Mouse (Mus musculus): ENCODE data around the gene Mylk. TPM values are rescaled to one million over a fixed set of nuclear protein-coding genes. Genes with fewer than 3 reads are reported as not detected.

Gene Mylk
- total and polyA plus RNA-seq, 3 experiments = 0.04 to 0.10 TPM; not detected in 1

DNA sequence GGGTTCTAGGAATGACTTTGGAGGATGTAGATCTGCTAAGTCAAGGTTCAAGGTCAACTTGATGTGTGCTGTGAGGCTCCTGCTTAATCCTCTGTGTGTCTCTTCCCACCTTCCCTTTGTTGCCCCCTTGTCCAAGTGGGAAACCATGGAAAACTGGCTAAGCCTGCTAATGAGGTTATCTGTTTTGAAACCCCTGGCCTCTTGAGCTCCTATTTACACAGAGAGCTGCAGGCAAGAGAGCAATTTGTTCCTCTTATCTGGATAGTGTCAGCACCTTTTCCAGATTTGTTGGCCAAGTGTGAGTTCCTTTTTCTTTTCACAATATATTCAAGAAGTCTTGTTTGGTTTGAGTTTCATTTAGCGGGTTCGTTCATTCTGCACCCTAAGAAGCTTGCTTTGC lies 186.3 kb downstream of the Mylk start:
- Histone ChIP-seq H3K36me3 (replicated peaks in 1 of 2; ENCODE audit: control insufficient read depth in 1 of 2, insufficient read depth in 1 of 2, low read length in 1 of 2) (no peaks in the 10 kb centered on the region), H3K9me3 (replicated peaks; ENCODE audit: low read length) (peaks cover 10% of the 10 kb centered on the region), H3K4me3 (replicated peaks in 1 of 3; ENCODE audit: low read depth in 2 of 3, low read length in 2 of 3, poor library complexity in 1 of 3) (no peak overlapping the region), H3K79me2 (replicated peaks; ENCODE audit: control insufficient read depth, extremely low read depth, insufficient read depth, poor library complexity, severe bottlenecking) (no peaks in the 10 kb centered on the region), H3K27me3 (replicated peaks) (peaks cover 94% of the 10 kb centered on the region), H3K4me2 (ENCODE audit: insufficient read depth, low read depth, poor library complexity, severe bottlenecking) (no peak overlapping the region), H3K9ac (ENCODE audit: insufficient read depth, low read depth) (no peak overlapping the region), H3K27ac (ENCODE audit: insufficient read depth, low read depth) (no peak overlapping the region), H3K4me1 (ENCODE audit: control insufficient read depth in 1 of 2, insufficient read depth in 2 of 2) (no peaks in the 10 kb centered on the region)
- dilution Hi-C loops (cut with MboI; ENCODE audit: extremely low pct_ligation_motif_present, extremely low pct_unique_long_range_greater_than_20kb, low sequenced_read_pairs) = no loop called here
- DNase-seq (ENCODE audit: extremely low read depth) = no peak
- in situ Hi-C loops (cut with MboI; ENCODE audit: low pct_ligation_motif_present, low pct_unique_long_range_greater_than_20kb, low sequenced_read_pairs) = no loop called here
- TF ChIP-seq JUN (IDR thresholded peaks at IDR 0.05; ENCODE audit: insufficient read depth, low read depth, low read length) (no peak), TCF12 (IDR thresholded peaks at IDR 0.05; ENCODE audit: low read depth, low read length) (no peak), BHLHE40 (IDR thresholded peaks at IDR 0.05; ENCODE audit: low read depth, low read length) (no peak), HCFC1 (IDR thresholded peaks at IDR 0.05; ENCODE audit: low read depth, low read length) (no peak), ZNF384 (IDR thresholded peaks at IDR 0.05; ENCODE audit: low read depth, low read length) (no peak), NRF1 (IDR thresholded peaks at IDR 0.05; ENCODE audit: low read depth, low read length) (no peak)

DNA sequence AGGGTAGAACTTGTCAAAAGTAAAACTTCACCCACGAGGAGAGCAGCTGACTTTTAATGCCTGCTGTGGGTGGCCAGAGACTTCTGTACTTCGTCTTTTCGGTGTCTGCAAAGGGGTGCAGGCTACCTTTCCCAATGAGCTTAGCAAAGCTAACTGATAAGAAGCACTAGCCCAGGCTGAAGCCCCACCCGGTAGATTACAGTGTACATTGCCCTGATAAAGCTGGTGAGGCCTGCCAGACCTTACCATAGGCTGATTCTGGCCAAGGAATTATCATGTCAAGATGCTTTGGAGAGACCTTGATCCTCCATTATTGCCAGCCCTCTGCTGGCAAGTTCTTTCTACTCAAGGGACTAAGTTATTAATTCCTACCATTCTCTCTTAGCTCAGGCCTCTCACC lies 188.2 kb downstream of the Mylk start:
- no peak for TF ChIP-seq ZNF384 (IDR thresholded peaks at IDR 0.05; ENCODE audit: low read depth, low read length)
- no peak for TF ChIP-seq JUND (conservative IDR thresholded peaks at IDR 0.05; ENCODE audit: low read depth, low read length)
- TF ChIP-seq GABPA (IDR thresholded peaks at IDR 0.05; ENCODE audit: insufficient replicate concordance, low read depth, low read length) = no peak
- no peak for TF ChIP-seq ZKSCAN1 (IDR thresholded peaks at IDR 0.05; ENCODE audit: borderline replicate concordance, low read depth, low read length)
- no peak for TF ChIP-seq KAT2A (IDR thresholded peaks at IDR 0.05; ENCODE audit: insufficient replicate concordance, low read length)
- H3K27ac ChIP-seq (ENCODE audit: insufficient read depth, low read depth) = no peak overlapping the region
- no peaks in the 10 kb centered on the region for H3K79me2 ChIP-seq (replicated peaks; ENCODE audit: control insufficient read depth, extremely low read depth, insufficient read depth, poor library complexity, severe bottlenecking)
- no peak for DNase-seq (ENCODE audit: extremely low read depth)
- peaks cover 87% of the 10 kb centered on the region for H3K27me3 ChIP-seq (replicated peaks)
- no peak overlapping the region for H3K9ac ChIP-seq (ENCODE audit: insufficient read depth, low read depth)
- no peaks in the 10 kb centered on the region for H3K36me3 ChIP-seq (replicated peaks in 1 of 2; ENCODE audit: control insufficient read depth in 1 of 2, insufficient read depth in 1 of 2, low read length in 1 of 2)
- dilution Hi-C loops (cut with MboI; ENCODE audit: extremely low pct_ligation_motif_present, extremely low pct_unique_long_range_greater_than_20kb, low sequenced_read_pairs) = no loop called here
- H3K4me1 ChIP-seq (ENCODE audit: control insufficient read depth in 1 of 2, insufficient read depth in 2 of 2) = no peaks in the 10 kb centered on the region
- H3K4me3 ChIP-seq (replicated peaks in 1 of 3; ENCODE audit: low read depth in 2 of 3, low read length in 2 of 3, poor library complexity in 1 of 3) = no peak overlapping the region
- H3K9me3 ChIP-seq (replicated peaks; ENCODE audit: low read length) = peaks cover 5% of the 10 kb centered on the region
- in situ Hi-C loops (cut with MboI; ENCODE audit: low pct_ligation_motif_present, low pct_unique_long_range_greater_than_20kb, low sequenced_read_pairs) = no loop called here
- H3K4me2 ChIP-seq (ENCODE audit: insufficient read depth, low read depth, poor library complexity, severe bottlenecking) = no peak overlapping the region

DNA sequence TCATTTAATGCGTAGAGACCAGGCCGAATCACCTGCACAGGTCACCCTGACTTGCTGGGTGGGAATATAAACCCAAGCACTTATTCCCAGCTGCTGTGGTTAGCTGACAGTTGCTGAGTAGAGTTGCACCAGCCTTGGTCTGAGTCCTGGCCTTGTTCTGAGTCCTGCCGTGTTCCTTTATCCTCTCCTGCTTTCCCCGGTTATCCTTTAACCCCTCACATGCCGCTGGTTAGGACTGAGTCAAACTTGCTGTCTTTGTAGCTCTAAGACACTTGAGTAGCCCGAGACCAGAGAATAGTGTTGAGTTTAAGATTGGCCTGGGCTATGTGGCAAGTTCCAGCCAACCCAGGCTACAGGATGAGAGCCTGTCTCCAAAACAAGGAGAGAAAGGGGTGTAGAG lies 189.5 kb downstream of the Mylk start:
- Histone ChIP-seq H3K27me3 (replicated peaks) (peaks cover 89% of the 10 kb centered on the region), H3K79me2 (replicated peaks; ENCODE audit: control insufficient read depth, extremely low read depth, insufficient read depth, poor library complexity, severe bottlenecking) (no peaks in the 10 kb centered on the region), H3K4me1 (ENCODE audit: control insufficient read depth in 1 of 2, insufficient read depth in 2 of 2) (no peaks in the 10 kb centered on the region), H3K9me3 (replicated peaks; ENCODE audit: low read length) (no peaks in the 10 kb centered on the region), H3K36me3 (replicated peaks in 1 of 2; ENCODE audit: control insufficient read depth in 1 of 2, insufficient read depth in 1 of 2, low read length in 1 of 2) (no peaks in the 10 kb centered on the region), H3K9ac (ENCODE audit: insufficient read depth, low read depth) (no peak overlapping the region), H3K27ac (ENCODE audit: insufficient read depth, low read depth) (no peak overlapping the region), H3K4me2 (ENCODE audit: insufficient read depth, low read depth, poor library complexity, severe bottlenecking) (no peak overlapping the region), H3K4me3 (replicated peaks in 1 of 3; ENCODE audit: low read depth in 2 of 3, low read length in 2 of 3, poor library complexity in 1 of 3) (no peak overlapping the region)
- DNase-seq (ENCODE audit: extremely low read depth) = no peak
- dilution Hi-C loops (cut with MboI; ENCODE audit: extremely low pct_ligation_motif_present, extremely low pct_unique_long_range_greater_than_20kb, low sequenced_read_pairs) (no loop called here), in situ Hi-C loops (cut with MboI; ENCODE audit: low pct_ligation_motif_present, low pct_unique_long_range_greater_than_20kb, low sequenced_read_pairs) (no loop called here)
- TF ChIP-seq UBTF (IDR thresholded peaks at IDR 0.05; ENCODE audit: low read depth, low read length) (no peak), ZKSCAN1 (IDR thresholded peaks at IDR 0.05; ENCODE audit: borderline replicate concordance, low read depth, low read length) (no peak), MEF2A (IDR thresholded peaks at IDR 0.05; ENCODE audit: borderline replicate concordance, low read depth, low read length) (no peak), HCFC1 (IDR thresholded peaks at IDR 0.05; ENCODE audit: low read depth, low read length) (no peak), IRF4 (IDR thresholded peaks at IDR 0.05; ENCODE audit: low read depth, low read length) (no peak), POLR2A (IDR thresholded peaks at IDR 0.05; ENCODE audit: low read depth, low read length) (no peak), RCOR1 (conservative IDR thresholded peaks at IDR 0.05; ENCODE audit: low read depth, low read length) (no peak), SMC3 (IDR thresholded peaks at IDR 0.05; ENCODE audit: low read depth, low read length) (no peak), KAT2A (IDR thresholded peaks at IDR 0.05; ENCODE audit: insufficient replicate concordance, low read length) (no peak), CTCF (conservative IDR thresholded peaks at IDR 0.05 in 1 of 2, IDR thresholded peaks at IDR 0.05 in 1 of 2; ENCODE audit: low read depth in 2 of 2, low read length in 2 of 2) (no peak), SIN3A (IDR thresholded peaks at IDR 0.05; ENCODE audit: low read length) (no peak)

Data from CH12.LX (cell line).